ENCODE assay signal across 8 mouse cellular contexts in genomic region chr17:47518205-47518604, GRCm38 (mm10). TPM values are rescaled to one million over a fixed set of nuclear protein-coding genes. Genes with fewer than 3 reads are reported as not detected.
A peak's percentile ranks its signal among the peaks of the same experiment; 100 is the strongest.
DNase-seq lines count a peak whose midpoint lies in the region; ATAC-seq and TF ChIP-seq lines count a peak whose summit lies in the region.

No protein-coding gene starts in this region.

- 13% methylated on average over 8 of the region's 8 CpGs for WGBS in stomach, postnatal 0 days

- peak overlapping the region; percentile 93 for H3K27ac ChIP-seq in stomach, postnatal 0 days (replicated peaks)

- no peak overlapping the region for H3K4me3 ChIP-seq in stomach, postnatal 0 days (ENCODE audit: low read depth, low read length)

- H3K4me1 ChIP-seq in stomach, postnatal 0 days (replicated peaks; ENCODE audit: control insufficient read depth, insufficient read depth) = peaks cover 14% of the 10 kb centered on the region

- H3K9me3 ChIP-seq in stomach, postnatal 0 days (ENCODE audit: control insufficient read depth, low read length) = no peaks in the 10 kb centered on the region

- TF ChIP-seq CTCF in stomach, postnatal 0 days (IDR thresholded peaks at IDR 0.05; ENCODE audit: low read depth) = no peak

- no peaks in the 10 kb centered on the region for H3K27me3 ChIP-seq in stomach, postnatal 0 days (ENCODE audit: control insufficient read depth, insufficient read depth, low read length)

- H3K4me2 ChIP-seq in stomach, postnatal 0 days (replicated peaks; ENCODE audit: low read depth) = peak overlapping the region; percentile 17

- DNase-seq in adrenal gland, postnatal 10 days = peak; percentile 53
- DNase-seq in adrenal gland, postnatal 4 days (ENCODE audit: low spot score in 2 of 2) = no peak
- DNase-seq in urinary bladder, postnatal 25 days (ENCODE audit: low spot score) = peak; percentile 23
- DNase-seq in urinary bladder, adult 18-20 months (ENCODE audit: low spot score in 2 of 2) = no peak
- peak; percentile 53 for DNase-seq in kidney, postnatal 10 days
- peak; percentile 40 for DNase-seq in stomach, postnatal 0 days (ENCODE audit: low spot score)
- DNase-seq in layer of hippocampus, adult 8-10 months (ENCODE audit: low spot score in 2 of 2) = no peak
- no peak for DNase-seq in cerebellum, postnatal 14 days

- H3K36me3 ChIP-seq in stomach, postnatal 0 days (ENCODE audit: control insufficient read depth, insufficient read depth, low read length) = no peaks in the 10 kb centered on the region

- peak; percentile 46; the same call in 1 of the 2 replicates for ATAC-seq in stomach, postnatal 0 days (ENCODE audit: low FRiP score, low TSS enrichment)

- H3K9ac ChIP-seq in stomach, postnatal 0 days (ENCODE audit: low read length) = peak overlapping the region; percentile 50

- TF ChIP-seq EP300 in stomach, postnatal 0 days (optimal IDR thresholded peaks at IDR 0.05) = no peak

RNA-seq across cellular contexts. Expression of gene Ccnd3, which starts 13.4 kb away (rescaled TPM):
- 100 to 1,000 TPM; 178 to 185 TPM for total RNA-seq in adrenal gland, postnatal 10 days (2021)
- 100 to 1,000 TPM; 198 to 200 TPM for total RNA-seq in adrenal gland, postnatal 4 days (2021)
- polyA plus RNA-seq in stomach, postnatal 0 days (2015; fragmentation: Nextera tagmentation; extraction: Ambion mirVana) = 219 and 242 TPM in 2 replicates
- total RNA-seq in layer of hippocampus, adult 8-10 months (2022) = 10 to 100 TPM; 38.4 to 45.2 (median 38.8) TPM

RNA-seq across cellular contexts. Expression of gene Taf8, which starts 16.1 kb away (rescaled TPM):
- 10 to 100 TPM; 15.4 to 19.1 TPM for total RNA-seq in adrenal gland, postnatal 10 days (2021)
- total RNA-seq in adrenal gland, postnatal 4 days (2021) = 10 to 100 TPM; 31.7 to 38.1 TPM
- 11.0 and 11.1 TPM in 2 replicates for polyA plus RNA-seq in stomach, postnatal 0 days (2015; fragmentation: Nextera tagmentation; extraction: Ambion mirVana)
- 10 to 100 TPM; 18.4 to 25.0 (median 23.4) TPM for total RNA-seq in layer of hippocampus, adult 8-10 months (2022)

Comparison
In these comparisons a context has a peak if more than half of its experiments do, and no peak if none do; other contexts are left out.
1. DNase-seq: peak in adrenal gland, postnatal 10 days (single experiment), urinary bladder, postnatal 25 days (single experiment), kidney, postnatal 10 days (single experiment) and stomach, postnatal 0 days (single experiment); none in adrenal gland, postnatal 4 days (0 of 2), urinary bladder, adult 18-20 months (0 of 2), layer of hippocampus, adult 8-10 months (0 of 2) and cerebellum, postnatal 14 days (0 of 2).